Mouse (Mus musculus): ENCODE data around the gene Brca1. TPM values are rescaled to one million over a fixed set of nuclear protein-coding genes. Genes with fewer than 3 reads are reported as not detected.
"Not testable (repeated sequence)": the region's sequence is repeated elsewhere in the genome, so short reads cannot be mapped to it uniquely, and the experiment has no call there.

The Brca1 gene
- total RNA-seq (2021): 1 to 10 TPM in 1 of 2 experiments, under 1 TPM in 1; 0.74 to 1.2 TPM
- long read RNA-seq, experiment 1, full-length matches to known transcripts: 1 of 6 reads
- long read RNA-seq, experiment 1, partial matches to known transcripts: 3 of 6 reads
- long read RNA-seq, experiment 1, other reads (novel, unspliced or antisense): 2 of 6 reads
- long read RNA-seq, experiment 2: 0 reads

DNA sequence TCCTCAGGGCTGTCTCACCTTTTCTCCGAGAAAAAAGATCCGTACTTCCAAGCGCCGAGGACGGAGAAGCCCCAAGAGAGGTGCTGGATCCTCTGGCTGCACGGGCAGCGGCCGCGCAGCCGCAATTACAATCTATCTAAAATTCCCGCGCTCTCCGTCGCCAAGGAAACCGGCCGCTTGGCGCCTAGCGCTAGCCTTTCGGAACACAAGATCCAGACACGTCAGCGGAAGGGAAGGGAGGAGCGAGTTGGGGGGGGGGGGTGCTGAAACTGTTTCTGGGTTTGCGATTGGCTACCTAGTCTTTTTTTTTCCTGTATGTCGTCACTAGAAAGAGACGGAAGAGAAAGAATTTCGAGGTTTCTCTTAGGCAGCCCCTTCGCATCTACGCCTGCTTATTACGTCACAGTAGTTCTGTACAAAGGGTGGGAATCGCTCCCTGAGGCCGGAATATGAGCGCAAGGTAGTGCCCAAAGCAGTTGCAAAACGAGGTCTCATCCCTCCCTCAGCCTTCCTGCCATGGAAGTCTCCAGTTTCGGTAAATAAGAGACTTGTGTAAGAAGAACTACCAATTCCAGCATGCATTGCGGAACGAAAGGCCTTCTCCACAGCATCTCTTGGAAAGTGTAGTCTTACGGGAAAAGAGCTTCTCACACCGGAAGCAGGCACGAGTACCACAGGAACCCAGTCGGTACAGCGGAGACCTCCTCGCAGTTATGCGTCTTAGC, at the start of gene Brca1, which contains the start of gene Nbr1:
TSS of gene Brca1 (minus strand) at position 205 of the 725 bp plus-strand sequence.
TSS of gene Nbr1 (plus strand) at position 399 of the 725 bp plus-strand sequence.
- peak; percentile 81 to 89 for DNase-seq (ENCODE audit: low spot score in 2 of 2)

DNA sequence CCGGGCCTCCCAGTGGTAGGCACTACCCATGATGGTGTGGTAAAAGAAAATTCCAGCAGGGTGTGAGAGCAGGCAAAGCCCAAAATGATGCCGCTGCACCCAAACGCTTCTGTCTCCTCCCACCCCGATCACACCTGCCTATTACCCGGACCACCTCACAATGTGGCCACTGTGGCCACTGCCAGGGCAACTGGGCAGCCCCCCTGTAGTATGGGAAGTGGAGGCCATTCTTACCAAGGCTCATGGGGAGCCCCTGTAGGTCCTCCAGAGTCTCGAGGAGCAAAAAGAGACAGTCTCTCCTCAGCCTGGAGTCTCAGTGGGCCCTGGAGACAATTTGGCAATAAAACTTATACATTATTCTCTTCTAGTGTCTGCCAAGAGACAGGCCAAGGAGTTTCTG, 47.4 kb upstream of the Brca1 start, which contains the start of gene Gm11634:
TSS of gene Gm11634 (minus strand) at position 101 of the 400 bp plus-strand sequence.
- no peak for DNase-seq (ENCODE audit: low spot score in 2 of 2)

DNA sequence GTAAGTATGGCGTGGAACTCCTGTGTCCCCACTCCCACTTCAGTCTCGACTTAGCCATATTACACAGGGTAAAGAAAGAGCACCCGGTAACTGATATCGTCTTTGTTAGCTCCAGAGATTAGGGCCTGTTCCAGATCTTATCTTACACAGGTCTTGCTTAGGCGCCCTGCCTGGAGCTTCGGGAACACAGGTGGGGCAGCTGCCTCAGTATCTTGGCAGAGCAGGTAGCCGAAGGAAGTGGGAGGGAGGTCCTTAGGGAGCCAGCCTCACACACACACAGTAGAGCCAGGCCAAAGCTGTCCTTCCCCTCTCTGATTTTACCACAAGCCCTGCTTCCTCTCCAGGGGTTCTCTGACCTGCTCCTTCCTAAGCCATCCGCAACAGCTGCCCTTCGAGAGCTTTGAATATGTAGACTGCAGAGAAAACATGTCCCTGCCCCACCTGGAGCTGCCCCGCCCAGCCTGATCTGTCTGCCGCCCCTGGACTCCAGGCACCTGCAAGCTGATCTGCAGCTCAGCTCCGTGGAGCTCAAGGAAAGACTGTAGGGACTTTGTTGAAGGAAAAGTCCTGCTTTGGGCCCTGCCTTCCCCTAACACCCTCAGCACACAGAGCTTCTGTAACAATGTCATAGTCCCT, 38.4 kb upstream of the Brca1 start:
- DNase-seq (ENCODE audit: low spot score in 2 of 2): no peak

DNA sequence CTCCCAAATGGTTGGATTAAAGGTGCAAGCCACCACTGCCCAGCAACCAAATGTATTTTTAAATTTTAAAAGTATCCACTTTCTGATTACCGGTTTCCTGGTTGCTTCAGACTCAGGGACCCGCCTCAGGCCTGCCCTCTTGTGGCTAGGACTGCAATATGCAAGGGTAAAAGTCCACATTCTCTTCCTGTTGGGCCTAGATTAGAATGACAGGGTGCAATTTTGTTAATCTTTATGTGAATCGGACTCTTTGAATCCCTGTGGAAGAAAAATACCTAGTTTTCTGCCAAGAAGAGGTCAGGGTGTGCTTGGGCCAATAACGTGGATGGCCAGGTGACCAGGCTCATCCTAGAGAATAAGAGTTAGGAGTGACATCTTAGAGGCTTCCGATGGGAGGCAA, 37.7 kb upstream of the Brca1 start:
- peak; percentile 39 to 54 for DNase-seq (ENCODE audit: low spot score in 2 of 2)

DNA sequence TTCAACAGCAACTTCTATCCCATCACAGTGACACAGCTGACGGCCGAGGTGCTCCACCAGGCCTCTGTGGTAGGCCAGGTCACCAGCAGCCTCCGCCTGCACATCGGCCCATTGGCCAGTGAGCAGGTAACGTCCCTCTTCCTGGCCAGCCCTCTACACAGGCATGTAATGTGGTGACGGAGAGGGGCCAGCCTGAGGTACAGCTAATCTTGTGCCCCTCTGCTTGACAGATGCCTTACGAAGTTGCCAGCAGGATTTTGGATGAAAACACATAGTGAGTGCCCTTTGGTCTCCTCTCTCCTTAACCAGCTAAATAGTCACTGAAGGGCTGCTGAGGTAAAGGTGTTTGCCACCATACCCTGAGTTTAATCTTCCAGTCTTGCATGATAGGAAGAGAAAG, 37.1 kb upstream of the Brca1 start:
- no peak for DNase-seq (ENCODE audit: low spot score in 2 of 2)

DNA sequence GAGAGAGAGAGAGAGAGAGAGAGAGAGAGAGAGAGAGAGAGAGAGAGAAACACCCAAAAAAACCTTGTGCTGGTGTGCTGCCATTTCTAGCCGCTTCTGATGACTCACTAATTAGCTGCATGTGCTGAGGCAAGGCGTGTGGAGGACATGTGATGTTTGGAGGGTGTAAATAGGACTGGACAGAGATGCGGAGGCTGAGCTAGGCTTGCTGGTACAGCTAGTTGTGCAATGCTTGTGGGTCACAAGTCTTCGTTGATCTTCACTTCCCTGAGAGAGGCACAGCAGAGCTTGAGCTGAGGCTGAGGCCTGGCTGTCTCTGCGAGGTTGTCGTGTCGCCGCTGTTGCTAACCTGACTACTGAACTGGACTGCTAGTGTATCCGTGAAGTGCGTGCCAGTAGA, 35.9 kb upstream of the Brca1 start:
- DNase-seq (ENCODE audit: low spot score in 2 of 2): peak; percentile 49 to 70

DNA sequence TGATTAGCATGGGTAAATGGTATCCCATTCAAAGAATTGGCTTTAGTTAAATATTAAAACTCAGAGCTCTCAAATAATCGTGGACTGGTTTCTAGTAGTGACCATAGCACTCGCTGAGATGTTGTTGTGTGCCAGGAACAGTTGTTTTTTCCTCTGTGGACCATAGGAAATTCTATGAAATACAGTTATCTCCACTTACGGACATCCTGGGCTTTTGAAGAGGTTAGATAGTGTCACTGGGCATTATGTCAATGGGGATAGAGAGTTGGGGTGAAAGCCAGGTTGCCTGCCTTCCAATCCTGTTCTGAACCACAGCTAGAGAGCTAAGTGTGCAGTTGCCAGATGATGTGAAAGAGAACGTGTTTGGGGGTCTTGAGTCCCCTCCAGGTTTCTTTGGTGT, 34.0 kb upstream of the Brca1 start:
- DNase-seq (ENCODE audit: low spot score in 2 of 2): no peak

DNA sequence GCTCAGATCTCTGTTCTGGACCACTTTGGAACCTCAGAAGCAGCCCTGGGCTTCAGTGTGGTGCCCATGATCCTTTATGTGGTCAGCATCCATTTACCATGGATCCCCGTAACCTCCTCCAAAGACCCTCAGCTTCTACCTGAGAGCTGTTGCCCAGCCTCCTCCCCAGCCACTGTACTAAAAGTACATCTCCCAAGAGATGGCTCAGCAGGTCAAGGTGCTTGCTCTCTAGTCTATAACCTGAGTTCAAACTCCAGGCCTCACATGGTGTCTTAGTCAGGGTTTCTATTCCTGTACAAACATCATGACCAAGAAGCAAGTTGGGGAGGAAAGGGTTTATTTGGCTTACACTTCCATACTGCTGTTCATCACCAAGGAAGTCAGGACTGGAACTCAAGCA, 33.3 kb upstream of the Brca1 start:
- not testable (repeated sequence) for DNase-seq (ENCODE audit: low spot score in 2 of 2)

DNA sequence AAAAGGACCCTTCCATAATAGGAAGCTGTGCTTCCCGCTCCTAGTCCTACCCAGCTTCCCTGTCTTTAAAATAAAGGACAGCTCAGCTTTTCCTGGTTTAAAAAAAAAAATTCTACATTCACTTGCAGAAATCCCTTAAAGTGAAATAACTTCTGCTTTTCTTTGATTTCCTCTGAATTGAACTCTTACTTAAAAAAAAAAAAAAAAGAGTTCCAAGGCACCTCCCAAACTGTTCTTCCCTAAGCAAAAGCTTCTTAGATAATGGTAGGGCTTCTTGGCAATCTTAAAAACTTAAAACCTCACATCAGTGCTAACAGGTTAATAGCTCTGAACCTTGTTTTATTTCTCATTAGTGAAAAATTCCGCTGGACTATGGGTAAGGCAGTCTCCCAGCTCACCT, 31.4 kb upstream of the Brca1 start:
- no peak for DNase-seq (ENCODE audit: low spot score in 2 of 2)

DNA sequence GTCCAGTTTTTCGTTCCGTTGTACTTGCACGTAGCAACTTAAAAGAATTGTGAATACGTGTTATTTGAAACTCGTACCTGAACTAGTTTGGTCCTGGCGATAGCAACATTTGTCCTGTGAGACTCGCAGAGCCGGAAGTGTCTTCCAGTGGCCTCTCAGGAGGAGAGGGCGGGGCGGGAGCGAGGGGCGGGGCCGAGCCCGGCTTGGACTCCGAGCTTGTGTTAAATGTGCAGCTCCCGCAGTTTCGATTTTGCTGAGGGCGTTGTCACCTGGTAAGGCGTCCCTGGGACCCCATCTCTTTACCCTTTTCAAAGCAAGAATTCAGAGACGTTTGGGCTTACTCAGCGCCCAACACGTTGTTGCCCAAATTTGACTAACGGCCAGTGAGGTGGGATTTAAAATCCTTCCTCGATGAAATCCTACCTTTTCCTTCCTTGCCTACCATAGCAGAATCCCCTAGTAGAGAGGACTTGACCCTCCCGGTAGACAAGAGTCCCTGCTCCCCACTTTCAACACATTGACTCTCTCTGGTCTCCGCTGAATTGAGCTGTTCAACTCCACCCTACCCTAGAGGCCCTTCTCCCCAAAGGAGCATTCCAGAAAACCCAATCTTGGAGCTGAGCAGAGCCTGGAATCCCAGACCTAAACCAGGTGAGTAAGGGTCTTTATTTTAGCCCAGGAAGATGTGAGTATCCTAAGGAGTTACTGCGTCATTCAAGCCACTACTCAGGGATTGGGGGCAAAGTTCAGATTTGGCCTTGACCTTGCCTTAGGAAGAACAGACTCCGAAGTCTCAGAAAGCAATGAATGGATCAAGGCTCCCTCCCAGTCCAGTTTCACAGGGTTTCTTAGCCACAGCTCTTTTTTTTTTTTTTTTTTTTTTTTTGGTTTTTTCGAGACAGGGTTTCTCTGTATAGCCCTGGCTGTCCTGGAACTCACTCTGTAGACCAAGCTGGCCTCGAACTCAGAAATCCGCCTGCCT, 30.6 kb upstream of the Brca1 start, which contains the start of gene Tmem106a:
TSS of gene Tmem106a (plus strand) at position 189 of the 982 bp plus-strand sequence.
- DNase-seq (ENCODE audit: low spot score in 2 of 2): no peak

DNA sequence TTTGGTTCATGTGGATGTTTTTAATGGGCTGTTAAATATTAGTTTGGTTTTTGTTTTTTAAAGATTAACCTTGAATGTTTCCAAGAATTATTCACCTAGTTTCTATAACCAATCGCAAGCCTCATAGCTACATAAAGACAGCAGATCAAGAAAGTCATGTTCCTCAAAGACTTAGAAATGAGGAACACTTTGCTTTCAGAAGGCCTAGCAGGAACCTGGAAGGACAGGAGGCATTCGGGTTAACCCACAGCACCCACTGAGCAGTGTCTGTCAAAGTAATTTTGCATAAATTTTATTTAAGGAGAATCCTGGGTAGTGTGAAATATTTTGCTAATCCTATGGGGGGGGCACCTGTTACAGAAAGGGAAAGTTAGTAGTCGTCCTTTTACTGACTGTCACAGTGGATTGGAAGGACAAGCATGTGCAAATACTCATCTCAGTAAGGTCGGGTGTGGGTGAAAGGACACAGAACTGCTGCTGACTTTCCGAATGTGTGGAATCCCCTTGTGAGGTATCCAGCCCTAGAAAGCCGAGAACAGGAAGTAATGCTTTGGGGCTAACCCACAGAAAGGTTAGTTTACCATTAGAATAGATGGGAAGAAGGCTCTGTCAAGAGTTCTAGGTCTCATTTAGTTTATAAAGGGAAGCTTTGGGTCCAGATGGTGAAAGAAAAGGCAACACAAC, 29.5 kb upstream of the Brca1 start:
- no peak for DNase-seq (ENCODE audit: low spot score in 2 of 2)

DNA sequence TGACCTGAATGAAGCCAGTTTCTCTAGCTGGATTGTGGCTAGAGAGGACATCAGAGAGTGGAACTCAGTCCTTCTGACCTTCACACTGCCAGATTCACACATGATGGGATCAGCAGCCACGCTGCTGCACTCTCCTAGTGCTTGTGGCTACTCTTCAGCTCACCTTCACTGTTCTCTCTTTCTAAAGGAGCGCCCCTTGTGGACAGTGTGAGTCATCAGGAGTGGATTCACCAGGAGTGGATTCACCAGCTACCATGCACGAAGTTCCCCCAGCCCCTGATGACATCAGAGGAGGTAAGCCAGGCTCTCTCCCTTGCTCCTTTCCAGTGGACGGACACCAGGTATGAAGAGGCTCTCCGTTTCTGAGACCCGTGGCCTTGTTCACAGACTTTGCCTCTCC, 24.4 kb upstream of the Brca1 start:
- DNase-seq (ENCODE audit: low spot score in 2 of 2): no peak

DNA sequence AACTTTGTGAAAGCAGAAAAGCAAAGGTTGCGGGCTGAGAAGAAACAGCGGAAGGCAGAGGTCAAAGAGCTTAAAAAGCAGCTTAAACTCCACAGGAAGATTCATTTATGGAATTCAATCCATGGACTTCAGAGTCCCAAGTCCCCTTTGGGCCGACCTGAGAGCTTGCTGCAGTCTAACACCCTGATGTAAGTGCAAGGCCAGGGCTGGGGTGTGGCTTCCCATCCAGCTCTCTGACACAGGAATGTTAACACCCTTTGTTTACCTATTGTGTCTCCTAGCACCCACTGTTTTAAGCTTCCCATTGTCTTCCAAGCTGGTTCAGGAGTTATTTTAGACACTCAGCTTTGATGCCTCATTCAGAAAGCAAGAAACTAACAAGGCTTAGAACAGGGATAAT, 16.7 kb upstream of the Brca1 start:
- DNase-seq (ENCODE audit: low spot score in 2 of 2): no peak

DNA sequence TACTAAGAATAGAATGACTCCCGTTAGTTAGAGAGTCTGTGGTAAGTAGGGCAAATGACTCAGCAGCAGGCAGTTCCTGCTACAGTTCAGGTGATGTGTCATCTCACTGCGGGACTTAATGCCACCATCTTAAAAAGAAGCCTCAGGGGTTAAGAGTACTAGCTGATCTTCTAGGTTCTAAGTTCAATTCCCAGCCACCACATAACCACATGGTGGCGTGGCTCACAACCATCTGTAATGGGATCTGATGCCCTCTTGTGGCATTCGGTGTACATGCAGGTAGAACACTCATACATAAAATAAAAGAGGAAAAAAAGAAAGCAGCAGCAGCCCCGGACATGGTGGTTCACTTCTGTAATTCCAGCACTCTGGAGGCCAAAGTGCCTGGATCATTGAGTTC, 10.6 kb upstream of the Brca1 start:
- peak in 1 of 2 experiments; percentile 32 for DNase-seq (ENCODE audit: low spot score in 2 of 2)

DNA sequence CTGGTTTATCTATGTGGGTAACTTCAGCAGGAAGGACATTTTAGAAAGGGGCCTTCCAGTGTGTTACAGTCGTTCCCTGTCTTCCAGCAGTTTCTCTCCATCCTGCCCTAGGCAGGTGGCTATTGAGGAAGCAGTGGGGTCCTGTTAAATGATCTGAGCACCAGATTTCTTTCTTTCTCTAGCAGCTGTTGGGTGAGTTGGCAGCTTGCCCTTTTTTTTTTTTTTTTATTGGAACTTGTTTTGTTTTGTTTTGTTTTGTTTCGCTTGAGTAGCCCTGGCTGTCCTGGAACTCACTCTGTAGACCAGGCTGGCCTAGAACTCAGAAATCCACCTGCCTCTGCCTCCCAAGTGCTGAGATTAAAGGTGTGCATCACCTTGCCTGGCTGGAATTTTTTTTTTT, 5.2 kb upstream of the Brca1 start:
- DNase-seq (ENCODE audit: low spot score in 2 of 2): no peak

DNA sequence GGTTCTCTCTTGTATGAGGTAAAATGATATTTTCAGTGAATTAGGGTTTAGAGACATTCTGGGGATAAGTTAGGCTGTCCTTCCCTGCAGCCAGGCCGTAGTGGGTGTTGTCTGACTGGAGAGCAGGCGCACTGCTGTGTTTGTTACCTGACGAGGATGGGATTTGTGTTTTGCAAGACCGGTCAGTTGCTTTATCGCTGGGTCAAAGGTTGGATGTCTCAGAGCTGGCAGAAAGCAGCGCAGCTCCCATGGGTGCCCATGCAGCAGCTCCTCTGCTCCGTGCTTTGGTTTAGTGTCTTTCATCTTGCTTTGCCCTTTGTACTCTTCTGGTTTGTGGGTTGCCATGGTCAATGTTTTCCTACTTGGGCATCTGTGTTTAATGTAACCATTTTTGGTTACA, 4.8 kb upstream of the Brca1 start:
- DNase-seq (ENCODE audit: low spot score in 2 of 2): no peak

DNA sequence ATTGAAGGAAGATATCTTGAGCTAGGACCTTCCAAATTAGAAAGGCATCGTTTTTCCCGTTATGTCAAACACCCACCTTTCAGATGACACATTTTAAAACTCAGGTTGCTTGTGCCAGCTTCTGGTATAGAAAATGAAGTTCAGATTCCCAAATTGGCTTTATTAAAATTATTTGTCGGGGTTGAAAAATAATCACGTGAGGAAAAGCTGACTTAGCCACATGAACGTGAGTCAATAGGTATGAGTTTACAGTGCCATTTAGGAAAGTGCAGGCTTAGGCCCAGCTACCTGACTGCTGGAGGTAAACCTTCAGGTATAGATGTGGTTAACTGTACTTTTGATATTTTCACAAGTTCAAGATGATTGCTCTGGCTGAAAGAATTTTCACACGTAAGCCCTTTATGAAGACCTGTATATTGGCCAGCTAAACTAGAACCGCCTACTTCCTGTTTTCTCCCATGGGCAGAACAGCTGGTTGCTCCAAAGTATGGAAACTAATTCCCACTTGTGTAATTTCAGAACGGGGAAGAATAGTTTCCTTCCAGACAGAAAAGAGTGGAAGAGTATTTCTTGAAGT, 1.7 kb upstream of the Brca1 start:
- no peak for DNase-seq (ENCODE audit: low spot score in 2 of 2)

DNA sequence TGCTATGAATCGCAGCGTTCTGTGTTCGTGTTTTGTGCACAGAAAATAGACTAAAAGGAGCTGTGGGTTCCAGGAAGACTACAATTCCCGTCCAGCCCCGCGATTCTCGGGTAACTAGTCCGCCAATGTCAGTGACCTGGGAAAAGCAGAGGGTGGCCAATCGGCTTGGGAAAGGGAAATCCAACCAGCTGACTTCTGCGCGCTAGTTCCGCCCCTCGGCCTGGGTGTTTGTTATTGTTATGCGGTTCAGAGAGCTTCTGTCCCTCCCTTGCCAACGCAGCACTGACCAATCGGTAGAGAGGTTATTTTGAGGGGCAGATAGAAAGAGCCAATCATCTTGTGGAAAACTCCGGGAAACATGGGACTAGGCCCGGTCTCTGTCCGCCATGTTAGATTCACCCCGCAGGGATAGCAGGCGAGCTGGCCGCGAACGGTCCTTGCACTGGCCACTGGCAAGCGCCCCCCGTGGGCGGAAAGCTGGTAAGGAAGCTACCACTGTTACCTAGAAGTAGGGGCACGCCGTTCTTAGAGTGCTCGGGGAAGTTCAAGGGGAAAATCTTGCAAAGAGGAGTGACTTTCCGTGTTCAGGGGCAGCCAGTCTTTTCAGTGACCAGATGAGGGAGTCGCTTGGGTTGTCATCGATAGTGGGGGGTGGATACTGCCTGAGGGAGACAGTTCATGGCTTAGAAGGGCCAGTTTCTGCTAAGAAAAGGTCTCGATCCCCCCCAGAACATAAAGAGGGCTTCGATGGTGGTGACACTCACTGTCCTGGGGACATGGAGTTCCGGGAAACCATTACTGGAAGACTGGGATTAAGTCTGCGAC, 933 bp upstream of the Brca1 start:
- DNase-seq (ENCODE audit: low spot score in 2 of 2): peak; percentile 94 to 98

DNA sequence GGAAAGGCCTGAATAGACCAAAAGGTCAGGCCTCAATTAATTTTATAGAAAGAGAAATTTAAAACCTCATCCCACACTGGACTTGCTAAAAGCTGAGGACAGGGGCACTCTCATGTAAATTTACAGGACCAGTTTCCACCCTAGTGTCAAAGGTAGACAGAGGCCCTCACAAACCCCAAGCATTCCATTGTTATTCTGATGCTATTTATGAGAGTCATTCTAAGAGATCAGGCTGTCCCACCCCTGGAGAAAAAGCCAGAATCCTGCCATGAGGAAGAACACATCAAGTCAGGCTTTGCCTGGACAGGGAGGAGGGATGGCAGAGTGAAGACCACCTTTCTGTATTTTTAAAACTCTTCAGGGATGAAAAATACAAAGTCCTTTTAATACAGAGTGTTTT, 3.2 kb downstream of the Brca1 start:
- no peak for DNase-seq (ENCODE audit: low spot score in 2 of 2)

All from left cerebral cortex, adult 18-20 months (tissue).